Mouse (Mus musculus) mature B cell (primary cell): ENCODE measurements around the gene Cyp11a1.

Experiments used
- in situ Hi-C: fragments of 300-500 bp; cut with MboI; formaldehyde crosslinking; loops from 2 replicates; pipeline ENCODE4 v1.14.3; 2019

Cyp11a1 gene

DNA sequence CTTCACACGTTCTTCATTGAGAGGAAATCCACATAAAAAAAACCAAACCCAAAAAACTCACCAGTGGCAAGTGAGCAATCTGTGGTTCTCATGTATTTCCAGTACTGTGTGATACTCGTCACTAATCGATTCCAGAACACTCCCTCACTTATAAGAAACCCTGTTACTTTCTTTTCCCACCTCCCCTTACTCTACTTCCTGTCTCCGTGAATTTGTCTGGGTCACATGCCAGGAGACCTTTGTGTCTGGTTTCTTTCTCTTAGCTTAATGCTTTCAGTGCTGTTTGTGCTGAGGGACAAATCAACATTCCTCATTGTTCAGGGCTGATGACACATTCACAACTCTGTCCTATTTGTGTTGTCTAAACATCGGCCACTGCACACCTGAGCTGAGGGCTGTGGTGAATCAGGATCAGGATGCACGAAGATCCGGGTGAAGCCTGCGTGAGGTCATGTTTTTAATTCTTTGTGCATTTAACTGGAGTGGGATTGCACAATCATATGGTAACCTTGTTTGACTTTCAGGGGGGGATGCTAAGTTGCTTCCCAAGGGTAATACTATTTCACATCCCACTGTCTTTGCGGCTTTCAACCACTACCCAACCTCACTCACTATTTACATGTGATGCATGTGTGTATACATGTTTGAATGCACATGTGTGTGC is 33.3 kb upstream of the Cyp11a1 start:
- in situ Hi-C loops = no loop called here

DNA sequence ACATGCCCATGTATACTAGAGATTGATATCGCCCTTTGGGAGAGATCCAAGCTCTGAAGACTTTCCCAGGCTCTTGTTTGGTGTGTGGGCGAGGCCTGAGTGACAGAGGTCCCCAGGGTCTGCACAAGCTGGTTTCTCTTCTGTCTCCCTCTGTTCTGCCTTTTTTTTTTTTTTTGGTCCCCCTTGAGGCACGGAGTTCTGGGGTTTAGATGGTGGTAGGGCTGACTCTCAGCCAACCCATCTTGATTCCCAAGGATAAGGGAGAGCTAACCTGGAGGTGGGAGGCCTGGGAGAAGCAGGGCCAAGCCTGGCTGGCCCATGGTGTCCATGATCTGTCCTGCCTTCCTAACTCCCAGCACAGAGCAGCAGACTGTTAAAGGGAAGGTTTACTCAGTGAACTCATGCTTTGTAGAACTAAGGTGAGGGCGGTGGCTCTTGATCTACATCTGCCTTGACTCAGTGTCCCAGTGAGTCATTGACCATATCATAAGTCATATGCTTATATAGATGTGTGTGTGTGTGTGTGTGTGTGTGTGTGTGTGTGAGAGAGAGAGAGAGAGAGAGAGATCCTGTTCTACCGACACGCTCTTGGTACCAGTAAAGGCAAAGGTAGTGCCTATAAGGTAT is 32.7 kb upstream of the Cyp11a1 start:
- in situ Hi-C loops = no loop called here

DNA sequence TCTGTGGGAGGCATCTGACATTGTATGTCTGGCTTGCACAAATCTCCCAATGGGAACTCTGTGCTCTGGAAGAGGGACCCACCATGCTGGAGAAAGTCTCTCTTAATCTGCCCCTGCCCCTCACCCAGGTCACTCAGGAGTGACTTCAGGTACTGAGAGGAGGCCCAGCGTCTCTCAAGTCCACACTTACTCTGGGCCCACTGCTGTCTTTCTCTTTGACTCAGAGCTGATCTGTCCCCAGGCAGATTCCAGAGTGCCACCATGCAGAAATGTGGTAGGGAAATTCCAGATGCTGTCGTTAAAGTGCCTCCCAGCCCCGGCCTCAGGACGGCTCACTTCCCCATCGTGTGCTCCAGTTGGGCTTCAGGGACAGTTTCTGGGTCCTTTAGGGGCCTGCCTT is 32.0 kb upstream of the Cyp11a1 start:
- in situ Hi-C loops = no loop called here

DNA sequence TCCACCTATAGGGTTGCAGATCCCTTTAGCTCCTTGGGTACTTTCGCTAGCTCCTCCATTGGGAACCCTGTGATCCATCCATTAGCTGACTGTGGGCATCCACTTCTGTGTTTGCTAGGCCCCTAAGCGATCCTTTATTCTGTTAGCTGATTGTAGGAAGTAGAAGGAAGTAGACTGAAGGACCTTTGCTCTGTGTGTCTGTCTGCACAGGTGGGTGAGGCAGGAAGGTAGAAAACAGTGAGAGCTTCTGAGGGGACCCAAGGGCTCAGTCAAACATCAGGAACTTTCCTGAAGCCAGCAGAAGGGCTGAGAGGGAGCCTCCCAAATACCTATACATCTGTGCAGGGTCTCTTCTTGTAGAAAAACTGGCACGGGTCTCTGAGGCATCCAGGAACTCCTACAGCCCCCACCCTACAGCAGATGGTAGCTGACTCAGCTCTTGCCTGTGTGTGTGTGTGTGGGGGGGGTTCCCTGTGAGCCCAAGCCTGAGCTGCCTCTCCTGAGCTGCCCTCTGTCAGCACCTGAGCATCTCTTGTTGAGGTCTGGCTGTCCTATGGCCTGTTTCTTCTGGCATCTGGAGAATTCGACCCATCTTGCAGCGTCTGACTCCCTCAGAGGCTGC is 30.9 kb upstream of the Cyp11a1 start:
- in situ Hi-C loops = no loop called here

DNA sequence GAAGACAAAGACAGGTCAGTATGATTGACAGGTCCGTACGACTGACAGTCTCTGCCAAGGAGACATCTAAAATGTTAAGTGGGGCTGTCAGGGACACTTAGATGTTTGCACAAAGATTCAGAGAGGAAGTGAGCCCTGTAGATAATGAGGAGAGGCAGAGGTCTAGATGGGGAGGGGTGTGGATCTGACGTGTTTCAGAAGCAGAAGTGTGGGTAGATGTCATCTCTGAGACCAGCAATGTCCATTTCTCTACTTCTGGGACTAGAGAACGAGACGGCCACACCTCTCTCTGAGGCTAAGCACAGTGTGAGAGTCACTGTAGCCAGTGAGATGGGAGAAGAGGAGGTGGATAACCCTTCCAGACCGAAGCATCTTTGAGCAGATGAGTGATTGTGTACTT is 28.2 kb upstream of the Cyp11a1 start:
- in situ Hi-C loops = no loop called here

DNA sequence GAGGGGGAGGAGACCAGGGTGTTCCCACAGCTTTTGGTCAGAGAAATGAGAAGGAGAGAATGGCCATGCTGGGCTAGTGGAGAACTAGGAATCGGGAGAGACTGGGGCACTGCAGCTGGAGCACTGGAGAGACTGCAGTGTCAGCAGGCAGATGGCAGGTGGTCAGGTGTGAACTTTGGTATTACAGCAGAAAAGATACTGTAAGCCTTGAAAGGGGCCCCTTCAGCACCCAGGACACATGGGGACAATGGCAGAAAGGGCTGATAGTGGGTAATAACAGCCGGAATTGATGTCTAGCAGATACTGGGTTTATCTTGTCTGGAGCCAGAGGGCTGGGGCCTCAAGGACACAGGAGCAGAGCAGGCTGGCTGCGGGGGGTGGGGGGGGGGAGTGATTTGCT is 27.4 kb upstream of the Cyp11a1 start:
- in situ Hi-C loops = no loop called here

DNA sequence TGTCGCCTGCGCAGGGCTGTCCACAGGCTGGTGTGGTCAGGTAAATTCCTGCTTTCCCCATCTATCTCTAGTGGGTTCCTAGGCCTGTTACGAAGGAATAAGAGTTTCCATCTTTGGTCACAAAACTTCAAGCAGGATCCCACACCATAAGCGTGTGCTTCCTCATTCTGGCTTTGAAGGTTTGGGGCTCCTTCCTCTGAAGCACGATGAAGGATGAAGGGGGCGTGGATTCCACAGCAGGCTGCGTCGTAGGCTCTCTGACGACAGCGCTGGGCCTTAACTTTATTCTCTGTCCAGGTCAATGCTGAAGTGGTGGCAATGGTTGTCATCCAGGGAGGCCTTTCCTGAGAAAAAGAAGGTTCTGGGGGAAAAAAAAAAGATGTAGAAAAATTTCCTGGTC is 25.6 kb upstream of the Cyp11a1 start:
- in situ Hi-C loops = no loop called here

DNA sequence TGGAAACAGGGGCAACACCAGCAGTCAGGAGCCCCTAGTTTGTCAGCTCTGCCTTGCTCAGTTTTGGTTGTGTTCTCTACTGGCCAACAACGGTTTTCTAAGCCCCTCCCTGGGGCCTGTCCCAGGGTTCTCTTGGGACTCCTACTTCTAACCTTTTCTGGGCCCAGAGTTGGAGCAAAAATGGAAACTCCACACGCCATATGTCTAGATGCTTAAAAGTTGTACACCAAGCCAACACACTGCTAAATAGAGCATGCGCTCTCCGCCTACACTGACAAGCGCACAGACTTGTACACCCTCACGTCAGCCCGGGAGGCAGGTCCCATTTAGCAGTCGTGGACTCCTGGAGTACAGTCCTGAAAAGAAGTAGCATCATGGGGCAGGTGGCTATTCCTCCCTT is 20.9 kb upstream of the Cyp11a1 start:
- in situ Hi-C loops = no loop called here

DNA sequence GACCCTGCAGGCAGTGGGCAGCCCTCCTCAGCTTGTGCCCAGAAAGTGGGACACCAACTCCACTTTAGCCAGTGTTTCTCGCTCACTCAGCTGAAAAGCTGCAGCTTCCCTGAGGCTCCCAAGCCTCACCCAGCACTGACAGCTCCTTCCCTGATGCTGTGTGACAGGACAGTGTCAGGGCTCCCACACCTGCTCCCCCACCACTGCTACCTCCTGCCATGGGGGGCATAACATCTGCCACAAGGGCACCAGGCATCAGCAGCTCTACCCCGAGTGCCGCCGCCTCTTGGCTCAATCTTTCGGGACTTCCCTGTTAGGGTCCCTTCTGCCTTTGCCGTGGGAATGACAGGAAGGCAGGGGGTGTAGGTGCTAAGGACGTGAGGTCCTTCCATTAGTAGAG is 19.9 kb upstream of the Cyp11a1 start:
- in situ Hi-C loops = no loop called here

DNA sequence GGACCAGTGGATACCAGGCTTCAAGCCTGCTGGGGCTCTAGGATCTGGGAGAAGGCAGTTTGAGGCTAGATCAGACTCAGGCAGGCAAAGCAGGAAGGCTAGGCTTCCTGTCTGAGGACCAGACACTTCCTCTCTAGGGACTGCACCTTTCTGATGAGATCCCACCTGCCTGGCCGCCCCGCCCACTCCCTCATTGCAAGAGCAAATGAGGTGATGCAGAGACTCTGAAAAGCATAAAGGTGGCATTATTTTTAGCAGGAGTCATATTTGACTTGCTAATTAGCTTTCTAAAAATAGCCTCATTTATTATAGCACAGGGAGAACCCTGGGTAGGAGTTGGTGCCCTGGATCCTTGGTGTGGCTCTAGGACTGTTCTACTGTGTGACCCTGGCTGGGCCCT is 18.1 kb upstream of the Cyp11a1 start:
- in situ Hi-C loops = no loop called here

DNA sequence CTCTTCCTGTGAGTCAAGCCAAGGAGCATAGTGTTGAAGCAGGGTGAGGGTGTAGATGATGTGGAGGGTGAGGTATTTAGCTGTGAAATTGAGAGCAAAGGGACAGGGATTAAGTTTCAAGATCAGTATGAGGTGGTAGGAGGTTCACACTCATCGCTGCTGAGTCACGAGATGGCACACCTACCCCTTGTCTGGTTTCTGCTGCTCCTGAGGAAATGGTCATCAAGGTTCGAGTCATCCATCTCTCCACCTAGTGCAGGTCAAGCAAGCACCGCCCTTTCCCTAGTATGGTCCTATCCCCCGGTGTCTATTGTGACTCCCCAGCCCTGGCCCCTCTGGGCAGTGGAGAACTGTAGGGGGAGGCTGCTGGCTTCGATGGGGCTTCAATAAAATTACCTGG is 16.9 kb upstream of the Cyp11a1 start:
- in situ Hi-C loops = no loop called here

DNA sequence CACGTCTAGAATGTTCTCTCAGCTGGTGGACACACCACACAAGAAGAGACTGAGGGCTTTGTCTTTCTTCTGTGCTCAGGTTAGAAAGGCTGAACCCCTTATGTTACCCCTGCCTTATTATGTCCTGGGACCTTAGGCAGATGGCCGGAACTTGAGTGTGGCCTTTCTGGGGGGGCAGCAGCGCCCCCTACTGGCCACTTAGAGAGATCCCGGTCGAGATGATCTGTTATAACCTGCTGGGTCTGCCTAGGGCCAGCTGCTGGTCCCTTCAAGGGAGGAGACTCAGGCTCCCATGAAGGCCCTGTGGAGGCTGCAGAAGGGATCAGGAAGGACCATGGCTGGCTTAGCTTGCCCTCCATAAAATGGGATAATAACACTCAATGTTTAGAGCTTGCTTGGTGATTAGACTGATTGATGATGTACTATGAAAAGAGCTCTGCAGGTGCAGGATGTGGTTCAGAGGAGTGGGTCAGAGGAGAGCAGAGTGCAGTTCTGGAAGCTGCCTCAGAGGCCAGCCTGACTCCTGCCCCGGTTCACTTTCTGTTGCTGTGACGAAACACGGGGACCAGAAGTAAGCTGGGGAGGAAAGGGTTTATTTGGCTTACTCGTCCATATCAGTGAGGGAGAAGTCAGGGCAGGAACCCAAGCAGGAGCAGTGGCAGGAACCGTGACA is 15.6 kb upstream of the Cyp11a1 start:
- in situ Hi-C loops = loop anchor here (5.0 kb wide), 1 partner anchor 53 kb away; no protein-coding TSS in a partner anchor

DNA sequence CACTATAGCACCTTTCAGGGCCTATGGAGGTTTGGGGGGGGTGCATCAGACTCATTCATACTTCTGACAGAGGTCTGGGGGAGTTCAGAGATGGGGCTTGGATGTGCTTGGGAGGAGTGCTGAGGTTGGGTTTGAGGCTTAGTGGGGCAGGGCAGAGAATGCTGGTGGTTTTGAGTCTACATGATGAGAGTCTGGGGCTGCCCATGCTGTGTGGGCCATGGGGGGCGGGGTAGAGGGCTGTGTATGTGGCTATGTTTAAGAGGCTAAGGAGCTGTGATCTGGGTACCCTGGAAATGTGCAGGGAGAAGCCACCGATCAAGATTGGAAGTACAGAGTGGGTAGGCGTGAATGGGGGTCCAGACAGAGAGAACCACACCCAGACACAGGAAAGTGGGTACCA is 14.2 kb upstream of the Cyp11a1 start:
- in situ Hi-C loops = loop anchor here (5.0 kb wide), 1 partner anchor 55 kb away; no protein-coding TSS in a partner anchor

DNA sequence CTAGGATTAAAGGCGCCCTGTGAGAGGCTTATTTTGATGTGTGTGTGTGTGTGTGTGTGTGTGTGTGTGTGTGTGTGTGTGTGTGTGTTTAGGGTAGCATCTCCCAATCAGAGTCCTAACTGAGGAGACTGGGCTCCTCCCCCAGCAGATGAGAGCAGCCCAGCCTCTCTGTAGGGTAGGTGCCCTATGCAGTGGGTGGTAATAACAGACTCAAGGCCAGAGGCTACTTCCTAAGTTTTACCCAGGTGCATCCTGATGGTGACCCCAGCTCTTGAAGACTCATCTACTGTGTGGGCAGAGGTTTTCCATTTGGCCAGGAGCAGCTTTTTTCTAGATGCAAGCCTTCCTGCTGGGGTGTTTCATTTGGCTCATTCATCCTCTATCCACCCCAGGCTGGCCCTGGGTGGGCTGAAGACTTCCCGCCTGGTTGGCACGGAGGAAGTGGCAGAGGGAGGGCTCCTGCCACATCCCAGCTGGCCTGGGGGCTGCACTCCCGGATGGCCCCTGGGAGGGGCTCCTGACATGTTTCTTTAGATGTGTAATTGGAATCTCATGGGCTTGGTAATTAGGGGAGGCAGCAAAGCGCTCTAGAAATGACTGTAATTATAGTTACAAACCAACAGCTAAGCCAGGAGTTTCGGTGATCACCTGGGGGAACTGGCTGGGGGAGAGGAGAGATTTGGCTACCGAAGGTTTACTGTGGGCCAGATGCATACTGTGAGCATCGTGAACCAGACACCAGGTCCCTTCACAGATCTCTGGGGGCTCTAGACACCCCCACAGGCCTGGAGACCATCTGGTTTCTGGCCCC is 13.2 kb upstream of the Cyp11a1 start:
- in situ Hi-C loops = loop anchor here (5.0 kb wide), 1 partner anchor 56 kb away; no protein-coding TSS in a partner anchor

DNA sequence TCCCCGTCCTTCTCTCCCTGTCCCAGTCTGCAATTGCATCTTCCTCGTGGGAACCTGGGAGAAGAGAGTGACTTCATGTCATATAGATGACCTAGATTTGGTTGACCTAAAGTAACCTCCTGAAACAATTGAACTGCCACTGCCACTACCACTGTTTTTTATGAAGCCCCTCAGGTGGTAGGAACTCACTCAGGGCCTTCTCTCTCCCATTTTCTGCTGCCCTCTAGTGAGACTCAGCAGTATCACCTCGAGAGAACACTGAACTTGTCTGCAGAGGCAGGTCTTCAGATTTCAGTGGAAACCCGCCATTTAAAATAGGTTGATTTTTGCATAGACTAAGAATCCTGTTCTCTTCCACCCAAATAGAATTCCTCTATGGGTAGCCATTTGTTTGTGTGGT is 10.9 kb upstream of the Cyp11a1 start:
- in situ Hi-C loops = loop anchor here (5.0 kb wide), 1 partner anchor 133 kb away; no protein-coding TSS in a partner anchor

DNA sequence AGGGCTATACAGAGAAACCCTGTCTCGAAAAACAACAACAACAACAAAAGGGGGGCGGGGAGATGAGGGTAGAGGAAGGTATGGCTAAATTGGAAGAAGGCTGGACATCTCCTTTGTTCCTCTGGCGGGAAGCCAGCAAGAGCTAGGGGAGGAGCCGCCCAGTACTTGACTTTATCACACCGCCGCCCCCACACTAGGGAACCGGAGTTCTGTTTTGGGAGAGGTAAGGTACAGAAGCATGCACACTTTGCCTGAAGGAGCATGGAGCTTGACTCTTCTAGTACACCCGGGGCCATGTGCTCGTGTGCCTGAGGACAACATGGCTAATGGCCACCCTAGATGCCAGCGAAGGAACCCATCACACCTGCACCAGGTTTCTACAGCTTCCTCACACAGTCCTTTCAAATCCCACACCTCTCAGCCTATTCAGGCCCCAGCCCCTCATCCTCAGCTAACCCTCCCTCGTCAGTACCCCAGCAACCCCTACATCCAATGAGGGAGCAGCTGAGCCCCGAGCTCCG is 8.6 kb upstream of the Cyp11a1 start:
- in situ Hi-C loops = loop anchor here (5.0 kb wide), 1 partner anchor 135 kb away; no protein-coding TSS in a partner anchor

DNA sequence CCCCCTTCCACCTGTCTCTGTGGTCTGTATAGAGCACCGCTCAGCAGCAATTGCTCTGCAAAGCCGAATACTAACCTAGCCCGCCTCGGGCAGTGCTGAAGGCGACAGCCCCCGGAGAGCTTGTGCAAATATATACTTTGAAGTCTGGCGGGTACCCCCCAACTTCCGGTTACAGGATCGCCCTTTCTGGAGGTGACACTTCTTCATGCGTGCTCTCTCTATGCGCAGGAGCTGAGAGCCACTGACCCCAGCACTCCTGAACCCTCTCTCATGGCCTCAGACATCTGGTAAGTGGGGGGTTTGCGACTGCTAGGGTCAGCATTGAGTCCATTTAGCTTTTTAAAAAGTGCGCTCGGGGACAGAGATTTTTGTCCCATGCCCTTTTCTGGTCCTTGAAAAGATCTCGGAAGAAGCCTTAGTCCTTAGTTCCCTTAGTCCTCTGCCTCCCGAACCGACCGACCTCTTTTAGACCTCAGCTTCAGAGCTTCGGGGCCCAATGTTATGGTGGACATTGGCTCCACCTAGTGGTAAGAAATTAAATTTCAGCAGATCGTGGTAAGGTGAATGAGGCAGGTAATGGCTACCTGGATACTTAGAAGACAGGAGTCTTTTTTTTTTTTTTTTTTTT is 8.1 kb upstream of the Cyp11a1 start:
- in situ Hi-C loops = loop anchor here (5.0 kb wide), 1 partner anchor 136 kb away; no protein-coding TSS in a partner anchor

DNA sequence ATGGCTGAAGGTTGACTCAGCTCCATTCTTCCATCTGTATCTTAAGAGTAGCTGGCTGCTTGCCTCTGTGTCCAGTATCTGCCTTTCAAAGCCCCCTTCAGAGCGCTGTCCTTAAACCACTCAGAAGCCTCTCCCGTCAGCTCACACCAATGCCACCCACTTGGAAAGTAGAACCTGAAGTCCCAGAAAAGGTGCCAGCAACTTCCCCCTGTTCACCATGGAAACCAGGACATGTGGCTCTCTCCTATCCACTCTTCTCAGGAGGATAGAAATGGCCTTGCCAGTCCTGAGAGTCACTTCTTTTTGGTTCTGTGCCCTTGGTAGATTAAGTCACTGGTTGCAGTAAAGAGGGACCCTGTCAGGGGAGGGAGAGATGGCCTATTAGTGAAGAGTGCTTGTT is 7.5 kb upstream of the Cyp11a1 start:
- in situ Hi-C loops = loop anchor here (5.0 kb wide), 1 partner anchor 136 kb away; no protein-coding TSS in a partner anchor

DNA sequence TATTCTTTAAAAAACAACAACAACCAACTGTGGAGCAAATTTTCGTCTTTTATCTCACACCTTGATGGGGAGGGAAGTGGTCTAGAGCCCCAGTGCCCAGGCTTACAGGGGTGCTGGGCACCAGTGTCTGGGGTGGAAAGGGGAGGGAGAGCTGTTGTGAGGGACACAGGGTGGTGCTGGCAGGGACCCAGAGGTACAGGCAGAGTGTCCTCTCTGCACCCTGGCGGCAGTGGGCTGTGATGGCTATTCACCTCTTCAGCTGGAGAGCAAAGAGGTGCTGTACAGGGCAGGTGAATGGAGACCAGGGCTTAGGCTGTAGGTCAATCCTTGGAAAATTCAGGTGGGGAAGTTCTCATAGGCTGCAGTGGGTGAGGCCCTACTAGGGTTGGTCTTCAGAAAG is 6.5 kb upstream of the Cyp11a1 start:
- in situ Hi-C loops = loop anchor here (5.0 kb wide), 1 partner anchor 137 kb away; no protein-coding TSS in a partner anchor

DNA sequence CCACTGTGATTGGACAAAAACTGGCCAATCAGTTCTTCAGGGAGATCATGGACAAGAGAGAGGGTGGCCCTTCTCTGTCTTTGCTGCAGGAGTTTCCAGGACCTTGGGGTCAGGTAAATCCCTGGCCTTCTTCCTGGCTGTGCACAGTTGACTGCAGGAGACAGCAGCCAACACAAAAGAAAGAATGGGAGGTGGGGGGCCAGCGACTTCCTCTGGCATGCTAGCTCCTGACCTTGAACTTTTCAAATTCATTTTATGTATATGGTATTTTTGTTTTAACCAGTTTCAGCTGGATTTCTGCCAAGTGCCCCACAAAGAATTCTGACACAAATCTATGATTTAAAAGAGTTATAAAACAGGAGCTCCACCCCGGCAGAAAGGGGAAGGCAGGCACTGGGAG is 2.9 kb upstream of the Cyp11a1 start:
- in situ Hi-C loops = no loop called here
